Mouse (Mus musculus): Measurements from ENCODE around the gene 9030612E09Rik.

GRCm38 (mm10) chr10:43166146-43166545, 8.4 kb upstream of the 9030612E09Rik start:
- TF ChIP-seq POLR2A (IDR thresholded peaks at IDR 0.05; ENCODE audit: low read depth, low read length) (no peak), CTCF (IDR thresholded peaks at IDR 0.05; ENCODE audit: extremely low read depth, insufficient read length, insufficient replicate concordance, low read depth, low read length) (no peak)

All from small intestine, adult 2 months (tissue).